Mouse (Mus musculus) c-Kit-positive CD71-negative TER-119-negative erythroid progenitor cells, embryonic 14.5 days (primary cell): ENCODE measurements at regions not wholly inside any gene's neighbourhood (a gene's known extent, or its start where the extent isn't known, plus 50 kb on each side); places are given as distances from the start of the nearest gene placed in this dataset.

ENCODE experiments used
- DNase-seq: peaks from one replicate; pipeline ENCODE4 v3.0.0-alpha.2; 2013; ENCODE audit warnings: low read depth

DNA sequence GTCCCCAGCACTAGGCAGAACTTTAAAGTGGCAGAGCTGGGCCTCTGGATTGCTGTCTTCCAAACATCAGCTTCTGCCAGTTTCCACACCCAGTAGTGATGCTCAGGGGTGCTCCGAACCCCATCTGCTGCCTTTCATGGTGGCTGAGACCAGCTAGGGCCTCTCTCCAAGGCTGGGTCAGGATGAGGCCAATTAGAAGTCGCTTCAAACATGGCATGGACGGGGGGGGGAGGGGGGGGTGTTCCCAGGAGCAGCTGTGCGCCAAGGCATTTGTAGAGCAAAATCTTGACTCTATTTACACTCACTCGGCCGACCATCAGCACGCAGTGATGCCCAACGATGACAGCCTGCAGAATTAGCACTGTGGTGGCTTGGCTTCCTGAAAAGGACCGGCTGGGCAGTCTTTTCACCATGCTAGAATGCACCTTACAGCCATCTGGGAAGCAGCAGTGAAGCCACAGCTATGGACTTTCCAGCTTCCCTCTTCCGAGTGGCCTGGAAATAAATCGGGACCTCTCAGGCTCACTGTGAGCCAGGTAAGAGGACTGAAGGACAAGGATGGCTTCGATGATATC, 73.7 kb upstream of the Msx1 start:
- no peak for DNase-seq

GRCm38 (mm10) chr5:37897501-37897900, 73.1 kb upstream of the Msx1 start:
- no peak for DNase-seq

DNA sequence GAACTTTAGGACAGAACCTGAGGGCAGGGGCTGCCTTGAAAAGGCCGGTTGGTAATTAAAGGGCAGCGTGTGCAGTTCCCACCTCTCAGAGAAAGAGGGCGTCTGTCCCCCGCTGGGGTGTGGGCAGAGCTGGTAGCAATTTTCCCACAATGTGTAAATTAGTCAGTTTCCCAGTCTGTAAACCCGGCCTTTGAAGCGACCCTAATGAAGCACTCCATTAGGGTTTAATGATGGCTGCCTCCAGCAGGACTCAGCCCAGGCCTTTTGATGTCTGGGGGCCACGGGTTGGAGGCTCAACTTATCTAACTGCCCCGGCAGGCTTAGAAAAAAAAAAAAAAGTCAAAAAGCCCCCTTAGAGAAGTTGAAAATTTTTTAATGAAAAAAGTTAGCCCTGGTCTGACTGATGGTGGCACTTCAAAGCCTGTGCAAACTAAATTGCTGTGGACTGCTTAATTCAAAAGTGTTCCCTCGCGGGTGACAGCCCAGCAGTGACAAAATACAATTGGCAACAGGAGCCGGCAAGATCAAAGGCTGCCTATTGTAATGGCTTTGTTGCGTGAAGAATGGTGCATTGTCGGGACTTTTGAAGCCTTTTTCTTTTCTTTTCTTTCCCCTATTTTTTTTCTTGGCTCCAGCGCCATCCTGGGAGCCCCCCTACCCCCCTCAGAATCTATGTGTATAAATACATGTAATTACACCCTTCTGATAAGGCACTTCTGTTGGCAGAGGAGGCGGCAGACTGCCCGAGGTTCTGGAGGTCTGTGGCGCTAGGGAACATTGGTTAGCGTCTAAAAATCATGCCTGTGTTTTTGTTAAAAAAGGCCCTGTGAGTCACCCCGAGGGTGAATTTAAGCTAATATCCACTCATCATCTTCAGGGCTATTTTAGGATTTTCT, 71.3 kb upstream of the Msx1 start:
- no peak for DNase-seq

DNA sequence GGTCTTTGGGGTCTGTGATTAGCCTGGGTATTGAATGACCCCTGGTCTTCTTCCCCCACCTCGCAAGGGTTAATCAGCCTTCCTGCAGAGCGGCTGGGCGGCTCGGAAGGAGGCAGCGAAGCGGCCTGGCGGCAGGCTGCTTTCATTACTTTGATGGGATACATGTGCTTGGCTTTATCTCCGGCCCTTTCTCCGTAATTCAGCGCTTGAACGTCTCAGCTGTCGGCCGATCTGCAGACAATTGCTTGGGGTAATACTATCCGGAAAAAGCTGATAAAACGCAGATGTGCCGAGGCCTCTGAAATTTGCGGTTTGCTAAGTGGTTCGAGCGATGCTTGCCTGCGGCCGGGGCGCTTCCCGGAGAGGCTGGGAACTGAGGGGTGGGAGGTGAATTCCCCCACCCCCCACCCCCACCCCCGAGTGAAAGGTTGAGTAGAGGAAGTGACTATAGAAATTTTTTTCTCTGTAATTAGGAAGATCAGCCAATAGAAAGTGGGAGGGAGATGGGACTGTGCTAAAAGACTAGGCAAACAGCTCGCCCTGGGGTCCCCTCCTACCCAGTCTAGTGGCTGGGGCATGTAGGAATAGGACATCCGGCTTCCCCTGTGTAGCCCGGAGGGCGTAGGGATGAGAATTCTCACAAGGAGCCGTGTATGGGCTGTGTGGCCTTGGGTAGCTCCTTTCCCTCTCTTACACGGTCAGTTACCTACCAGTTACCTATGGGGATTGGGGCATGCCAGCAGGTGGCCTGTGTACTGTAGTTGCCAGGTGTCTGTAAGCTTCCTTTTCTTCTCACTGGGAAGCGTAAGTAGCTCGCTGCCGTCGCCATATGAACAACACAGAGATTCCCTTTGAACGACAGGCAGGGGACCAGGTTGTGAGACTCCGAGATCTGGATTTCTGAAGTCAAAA, 69.5 kb upstream of the Msx1 start:
- no peak for DNase-seq

- no peak for DNase-seq
Measured at GRCm38 (mm10) chr5:37890641-37891040, 66.3 kb upstream of the Msx1 start.

DNA sequence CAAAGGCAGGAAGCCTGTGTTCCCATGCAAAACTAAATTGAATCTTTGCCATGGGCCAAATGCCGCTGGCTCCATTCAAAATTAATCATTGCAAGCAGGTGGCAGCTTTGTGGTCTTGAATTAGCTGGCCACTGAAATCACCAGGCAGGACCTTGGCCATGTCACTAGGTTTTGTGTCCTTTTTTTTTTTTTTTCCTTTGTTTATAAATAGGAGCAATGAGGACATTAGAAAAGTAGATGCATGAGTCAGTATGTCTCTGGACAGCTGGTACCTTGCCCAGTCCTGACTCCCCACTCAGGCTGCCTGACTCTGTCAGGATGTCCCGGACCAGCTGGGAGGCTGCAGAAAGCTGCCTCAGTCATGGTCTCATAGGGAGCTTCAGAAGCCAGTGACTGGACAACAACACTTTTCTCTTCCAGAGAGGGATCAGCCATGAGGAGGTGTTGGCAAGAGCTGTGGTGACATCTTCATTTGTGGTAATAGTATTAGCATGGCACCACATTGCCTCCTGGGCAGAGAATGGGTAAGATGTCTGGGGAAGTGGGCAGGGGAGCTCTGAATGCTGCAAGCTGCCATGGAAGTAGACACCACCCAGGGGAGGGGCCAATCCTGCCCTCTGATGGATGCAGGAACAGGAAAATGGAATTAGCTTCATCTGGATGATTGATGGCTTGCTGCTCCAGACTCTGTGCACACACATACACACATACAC, 55.4 kb upstream of the Msx1 start:
- DNase-seq = no peak

- no peak for DNase-seq
Measured at GRCm38 (mm10) chr5:37876240-37876639, 51.9 kb upstream of the Msx1 start.

DNA sequence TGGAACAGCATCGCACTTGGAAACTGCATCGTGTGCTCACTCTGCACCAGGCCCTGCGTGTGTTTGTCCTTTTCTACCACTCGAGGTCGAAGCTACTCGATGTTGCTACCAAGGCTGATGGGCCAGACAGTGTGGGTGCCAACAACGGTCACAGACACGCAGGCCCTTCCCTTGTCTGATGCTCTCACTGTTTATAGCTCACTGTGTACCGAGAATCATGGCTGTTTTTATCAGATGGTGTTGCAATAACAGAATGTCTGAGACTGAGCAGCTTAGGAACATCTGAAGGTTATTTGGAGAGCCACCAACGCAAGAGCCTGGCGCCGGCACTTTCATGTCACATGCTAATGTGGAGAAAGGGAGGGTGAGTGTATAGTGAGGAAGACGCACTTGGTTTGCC, 51.1 kb upstream of the Msx1 start:
- DNase-seq = no peak

DNA sequence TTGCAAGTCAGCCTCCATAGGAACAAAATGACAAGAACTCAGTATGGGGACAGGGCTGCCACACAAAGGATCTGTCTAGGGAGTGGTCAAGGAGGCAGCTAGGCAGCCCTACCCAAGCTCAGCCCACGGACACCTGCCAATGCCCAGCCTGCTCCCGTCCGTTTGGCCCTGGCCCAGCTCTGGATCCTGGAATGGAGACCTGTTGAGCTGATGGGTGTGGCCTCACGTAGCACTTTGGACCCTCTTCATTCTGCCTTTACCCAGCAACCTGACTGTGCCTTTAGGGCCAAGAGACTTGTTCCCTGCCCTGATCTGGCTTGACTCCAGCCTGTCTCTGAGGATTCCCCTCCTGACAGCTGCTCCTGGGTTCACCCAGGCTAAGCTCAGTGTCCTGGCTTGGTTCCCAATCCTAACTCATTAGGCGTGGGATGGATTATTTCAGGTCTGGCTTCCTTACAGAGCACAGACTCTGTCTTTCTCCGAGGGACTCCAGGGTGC, 50.5 kb upstream of the Msx1 start:
- no peak for DNase-seq
